Mouse (Mus musculus) heart, adult 2 months (tissue): ENCODE measurements at regions not wholly inside any gene's neighbourhood (a gene's known extent, or its start where the extent isn't known, plus 50 kb on each side); places are given as distances from the start of the nearest gene placed in this dataset.
A peak's percentile ranks its signal among the peaks of the same experiment; 100 is the strongest.

Experiments
- DNase-seq, 2 experiments: peaks; one replicate each; pipeline ENCODE4 v3.0.0; 2021
- H3K27ac ChIP-seq: fragments of 200-600 bp; 2 replicates; pipeline ENCODE4 v1.8.1; 2022
- H3K27me3 ChIP-seq: fragments of 200-500 bp; 2 replicates; pipeline ENCODE4 v1.6.1; 2012; ENCODE audit warnings: mild to moderate bottlenecking, low read length, inconsistent platforms, mixed read lengths; ENCODE audit not compliant: control insufficient read depth, insufficient read depth
- H3K36me3 ChIP-seq: fragments of 200-500 bp; 2 replicates; pipeline ENCODE4 v1.6.1; 2012; ENCODE audit warnings: low read length, inconsistent platforms; ENCODE audit not compliant: control insufficient read depth, insufficient read depth
- H3K4me1 ChIP-seq: fragments of 200-500 bp; 2 replicates; pipeline ENCODE4 v1.6.1; 2011; ENCODE audit warnings: low read length; ENCODE audit not compliant: control insufficient read depth, insufficient read depth
- H3K4me3 ChIP-seq: fragments of 200-600 bp; 2 replicates; pipeline ENCODE4 v1.8.1; 2022
- H3K79me2 ChIP-seq: fragments of 200-500 bp; replicated peaks from 2 replicates; pipeline ENCODE4 v1.6.1; 2012; ENCODE audit warnings: mild to moderate bottlenecking, inconsistent platforms, low read length, moderate library complexity, mixed read lengths; ENCODE audit not compliant: control insufficient read depth, insufficient read depth
- H3K9ac ChIP-seq: fragments of 200-500 bp; 2 replicates; pipeline ENCODE4 v1.6.1; 2012; ENCODE audit warnings: low read depth, mild to moderate bottlenecking, control low read depth, inconsistent platforms, low read length, mixed read lengths
- CTCF ChIP-seq: fragments of 200-600 bp; IDR thresholded peaks from 2 replicates; pipeline ENCODE4 v1.8.1; 2022; ENCODE audit warnings: antibody characterized with exemption, mild to moderate bottlenecking, moderate library complexity
- EP300 ChIP-seq: fragments of 200-500 bp; IDR thresholded peaks from 2 replicates; pipeline ENCODE4 v1.6.1; 2011; ENCODE audit warnings: low read depth, low read length, control low read depth; ENCODE audit not compliant: insufficient read depth
- POLR2A ChIP-seq: fragments of 200-500 bp; IDR thresholded peaks from 2 replicates; pipeline ENCODE4 v1.6.1; 2011; ENCODE audit warnings: mild to moderate bottlenecking, low read depth, low read length, control low read depth; ENCODE audit not compliant: insufficient read depth
- WGBS: fragments of 180-500 bp; shearing (Covaris S2); methylation state at CpG from one replicate; pipeline ENCODE4 v1.1.7; 2018; 5-methylcytosine and 5-hydroxymethylcytosine counted together
- intact Hi-C: fragments of 180-260 bp; cut with DNase I; formaldehyde crosslinking; loops from one replicate; pipeline ENCODE4 v1.15.1; 2025

DNA sequence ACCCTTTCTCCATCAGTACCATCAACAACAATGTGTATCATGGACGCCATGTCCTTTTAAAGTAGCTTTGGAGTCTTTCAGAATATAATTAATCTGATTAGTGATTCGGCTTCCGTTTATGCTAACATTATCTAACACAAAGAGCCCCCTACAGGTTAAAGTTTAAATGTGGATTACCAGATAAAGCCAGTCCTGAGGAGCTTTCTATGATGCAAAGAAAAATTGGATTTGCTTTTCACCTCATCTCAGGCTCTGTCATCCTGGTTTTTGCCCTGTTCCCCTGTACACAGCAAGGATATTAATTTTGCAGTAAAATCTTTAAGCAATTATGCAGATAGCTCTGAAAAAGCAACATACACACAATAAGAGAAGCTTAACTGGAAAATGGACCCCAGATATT is 412.7 kb upstream of the Tbc1d2b start:
- Histone ChIP-seq H3K27ac (no peak overlapping the region), H3K4me3 (no peak overlapping the region), H3K9ac (no peak overlapping the region), H3K27me3 (no peaks in the 10 kb centered on the region), H3K4me1 (no peaks in the 10 kb centered on the region), H3K36me3 (no peaks in the 10 kb centered on the region), H3K79me2 (no peaks in the 10 kb centered on the region)
- no peak for TF ChIP-seq EP300
- peak; percentile 15; the same call in 1 of the 2 replicates for TF ChIP-seq CTCF
- 35% methylated on average over 3 of the region's 3 CpGs for WGBS
- no peak for DNase-seq
- intact Hi-C loops: loop anchor here (10.0 kb wide), 1 partner anchor 479 kb away; no protein-coding TSS in a partner anchor

DNA sequence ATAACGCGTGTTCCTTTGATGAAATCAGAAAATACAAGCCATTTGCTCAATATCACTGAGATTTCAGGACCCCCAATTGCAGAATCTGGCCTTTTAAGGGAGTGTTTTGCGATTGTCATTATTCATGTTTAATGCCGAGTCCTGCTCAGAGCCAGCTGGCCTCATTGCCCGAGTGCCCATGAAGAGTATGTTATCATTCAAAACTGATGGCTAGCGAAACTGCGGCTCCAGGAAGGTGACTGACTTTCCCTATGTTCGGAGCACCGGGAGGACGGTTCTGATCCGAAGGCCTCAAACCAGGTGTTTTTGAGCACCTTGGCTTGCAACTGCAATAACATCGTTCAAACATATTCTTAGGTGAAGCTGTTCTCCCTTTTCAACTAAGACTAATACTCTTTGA is 419.5 kb upstream of the Tbc1d2b start:
- Histone ChIP-seq H3K9ac (no peak overlapping the region), H3K36me3 (no peaks in the 10 kb centered on the region), H3K4me1 (no peaks in the 10 kb centered on the region), H3K79me2 (no peaks in the 10 kb centered on the region), H3K27me3 (no peaks in the 10 kb centered on the region), H3K4me3 (no peak overlapping the region), H3K27ac (no peak overlapping the region)
- intact Hi-C loops: no loop called here
- WGBS: 88% methylated on average over 12 of the region's 12 CpGs
- no peak for TF ChIP-seq EP300
- DNase-seq: no peak

DNA sequence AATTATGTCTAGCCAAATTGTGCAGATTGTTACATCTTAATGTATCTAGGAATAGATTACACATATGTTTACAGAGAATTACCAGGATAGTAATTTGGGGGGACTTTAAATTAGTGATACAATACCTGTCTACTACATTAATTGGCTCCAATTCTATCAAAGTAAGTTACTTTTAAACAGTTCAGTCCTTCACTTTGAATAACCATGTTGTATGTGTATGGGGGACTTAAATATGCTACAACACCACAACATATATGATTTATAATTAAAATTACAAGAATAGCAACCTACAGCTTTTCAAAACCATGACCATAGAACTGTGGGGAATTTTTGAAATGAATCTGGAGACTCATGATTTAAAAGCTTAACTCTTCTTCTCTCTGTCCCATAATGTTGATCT is 420.5 kb upstream of the Tbc1d2b start:
- no peak for DNase-seq
- intact Hi-C loops: no loop called here
- H3K79me2 ChIP-seq: no peaks in the 10 kb centered on the region

DNA sequence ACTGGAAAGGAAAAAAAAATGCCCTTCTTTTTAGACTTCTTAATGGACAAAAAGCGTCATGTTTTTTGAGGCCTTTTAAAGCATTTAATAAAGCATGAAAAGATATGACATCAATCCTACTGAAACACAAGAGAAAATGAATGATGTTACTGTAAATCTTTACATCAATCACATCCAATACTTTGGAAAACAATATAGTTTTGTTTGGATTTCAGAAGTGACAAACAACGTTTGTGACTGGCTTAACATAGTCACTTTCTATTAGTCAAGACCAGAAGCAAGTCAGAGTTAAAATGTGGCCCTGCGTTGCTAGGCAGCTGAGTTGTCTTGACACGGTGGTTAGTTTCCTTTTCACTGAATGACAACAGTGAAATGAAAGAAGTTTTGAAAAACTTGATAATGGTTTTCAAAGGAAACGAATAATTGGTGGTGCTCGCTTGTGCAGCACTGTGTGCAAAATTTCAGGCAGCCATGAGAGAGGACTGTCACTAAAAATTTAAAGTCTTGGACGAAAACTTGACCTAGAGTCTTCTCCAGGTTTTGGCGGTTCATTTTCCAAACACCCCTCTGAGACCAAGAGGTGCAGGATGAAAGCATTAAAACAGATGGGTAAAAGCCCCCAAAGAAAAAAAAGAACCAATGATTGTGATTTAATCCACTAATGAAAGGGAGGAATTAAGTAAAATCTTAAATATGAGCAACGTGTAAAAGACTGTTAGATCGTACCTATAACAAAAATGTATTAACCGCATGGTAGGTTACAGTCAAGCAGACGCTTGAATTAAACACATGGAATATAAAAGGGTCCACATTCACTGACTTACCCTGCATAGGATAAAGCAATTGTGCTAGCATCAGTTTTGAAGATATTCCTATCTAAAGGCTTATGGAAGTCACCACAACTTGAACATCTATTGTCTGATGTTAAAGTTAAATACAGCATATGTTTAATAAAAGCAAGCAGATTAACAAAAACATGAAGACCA is 421.4 kb upstream of the Tbc1d2b start:
- 74% methylated on average over 12 of the region's 12 CpGs for WGBS

More for the DNA sequence above, 420.5 kb upstream of the Tbc1d2b start:
- no peak overlapping the region for H3K27ac ChIP-seq
- H3K4me1 ChIP-seq: no peaks in the 10 kb centered on the region
- H3K9ac ChIP-seq: no peak overlapping the region
- H3K4me3 ChIP-seq: no peak overlapping the region
- no peaks in the 10 kb centered on the region for H3K27me3 ChIP-seq
- no peaks in the 10 kb centered on the region for H3K36me3 ChIP-seq
- no peak for TF ChIP-seq EP300
- TF ChIP-seq POLR2A: no peak
- no peak for TF ChIP-seq CTCF

DNA sequence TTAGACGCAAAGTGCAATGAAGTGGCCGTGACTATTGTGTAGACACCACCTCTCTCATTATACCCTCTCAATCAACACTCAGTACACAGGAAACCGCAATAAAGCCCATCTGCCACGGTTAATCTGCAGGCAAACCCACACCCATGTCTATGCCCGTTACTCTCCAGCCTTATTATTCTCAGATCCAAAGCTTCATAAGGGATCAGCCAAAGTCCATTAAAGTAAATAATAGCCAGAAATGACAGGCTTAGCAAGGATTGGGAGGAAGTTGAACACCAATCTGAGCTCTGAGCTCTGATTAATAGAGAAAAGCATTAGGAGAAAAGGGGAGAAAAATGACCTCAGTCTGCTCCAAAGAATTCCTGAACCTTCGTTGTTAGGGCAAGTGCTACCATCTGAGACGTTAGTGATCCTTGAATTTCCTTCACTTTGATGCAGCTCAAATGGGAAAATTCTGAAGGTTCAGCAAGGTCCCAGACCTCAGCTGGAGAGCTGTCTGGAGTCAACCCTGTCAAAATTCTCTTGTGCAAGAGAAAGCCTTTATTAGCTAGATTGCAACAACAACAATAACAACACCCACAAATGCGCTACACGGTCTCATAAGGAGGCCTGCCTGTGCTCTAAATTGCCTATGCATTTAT is 422.5 kb upstream of the Tbc1d2b start:
- TF ChIP-seq EP300 (no peak), CTCF (no peak), POLR2A (no peak)
- H3K79me2 ChIP-seq: no peaks in the 10 kb centered on the region
- DNase-seq: no peak
- H3K4me1 ChIP-seq: no peaks in the 10 kb centered on the region
- 76% methylated on average over 9 of the region's 9 CpGs for WGBS
- intact Hi-C loops: no loop called here
- no peak overlapping the region for H3K27ac ChIP-seq
- no peak overlapping the region for H3K4me3 ChIP-seq
- no peaks in the 10 kb centered on the region for H3K27me3 ChIP-seq
- no peaks in the 10 kb centered on the region for H3K36me3 ChIP-seq
- no peak overlapping the region for H3K9ac ChIP-seq

More for the DNA sequence above, 421.4 kb upstream of the Tbc1d2b start:
- Histone ChIP-seq H3K79me2 (no peaks in the 10 kb centered on the region), H3K27ac (no peak overlapping the region), H3K4me1 (no peaks in the 10 kb centered on the region), H3K4me3 (no peak overlapping the region), H3K36me3 (no peaks in the 10 kb centered on the region), H3K9ac (no peak overlapping the region), H3K27me3 (no peaks in the 10 kb centered on the region)
- TF ChIP-seq CTCF (no peak), POLR2A (no peak), EP300 (no peak)
- no peak for DNase-seq
- intact Hi-C loops: no loop called here

DNA sequence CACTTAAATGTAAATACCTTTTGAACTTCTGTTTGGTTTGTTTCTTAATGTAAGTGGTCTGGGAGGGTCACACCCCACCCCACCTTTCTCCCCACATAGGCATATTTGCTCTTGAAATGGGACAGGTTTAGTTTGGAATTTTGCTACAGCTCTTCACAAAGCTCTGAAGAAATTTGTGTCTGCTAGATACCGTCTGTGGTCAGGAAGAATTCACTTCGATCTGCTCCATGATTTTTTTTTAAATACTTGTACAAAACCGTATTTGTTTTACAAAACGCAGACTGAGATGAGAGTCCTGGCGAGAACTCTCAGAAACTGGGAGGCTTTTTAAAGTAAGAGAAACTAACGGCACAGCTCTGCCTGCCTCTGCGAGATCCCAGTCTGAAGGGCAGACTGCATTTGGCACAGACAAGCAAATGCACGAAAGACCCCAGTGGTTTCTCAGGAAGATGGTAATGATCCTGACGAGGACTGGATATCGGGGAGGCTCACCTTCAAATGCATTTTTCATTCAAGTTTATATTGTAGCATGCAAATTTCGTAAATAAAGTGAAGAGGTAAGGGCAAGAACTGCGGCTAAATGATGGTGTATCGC is 423.5 kb upstream of the Tbc1d2b start:
- Histone ChIP-seq H3K36me3 (no peaks in the 10 kb centered on the region), H3K4me1 (no peaks in the 10 kb centered on the region), H3K79me2 (no peaks in the 10 kb centered on the region), H3K27me3 (no peaks in the 10 kb centered on the region), H3K9ac (no peak overlapping the region), H3K27ac (no peak overlapping the region), H3K4me3 (no peak overlapping the region)
- TF ChIP-seq CTCF: no peak
- TF ChIP-seq EP300: no peak
- TF ChIP-seq POLR2A: no peak
- intact Hi-C loops: no loop called here
- DNase-seq: no peak
- 68% methylated on average over 13 of the region's 13 CpGs for WGBS
